In genomic region chr17:23706212-23706611, GRCm38 (mm10) we compare ENCODE assay signal across 9 mouse cellular contexts. TPM values are rescaled to one million over a fixed set of nuclear protein-coding genes. Genes with fewer than 3 reads are reported as not detected.
DNase-seq lines count a peak whose midpoint lies in the region; ATAC-seq and TF ChIP-seq lines count a peak whose summit lies in the region.
"Had no signal": no experiment of that assay in that cellular context is flagged by ENCODE, and none has a peak within 500 bp of the region (broad histone marks: within the 10 kb centered on the region; RNA-seq: fewer than 3 reads in every experiment).

No protein-coding gene starts in this region.

- DNase-seq in G1E (ENCODE audit: low spot score): peak; percentile 56
- peak; percentile 52 for DNase-seq in c-Kit-negative CD71-positive TER-119-positive erythroid progenitor cells, embryonic 14.5 days (ENCODE audit: low read depth, low spot score)
- peak; percentile 29 for DNase-seq in fibroblast of lung, adult 2 months (ENCODE audit: low read depth)
- DNase-seq in heart, postnatal 36 days: peak; percentile 63 to 79
- DNase-seq in layer of hippocampus, adult 18-20 months (ENCODE audit: low spot score in 2 of 2): peak; percentile 40 to 75
- peak; percentile 78 for DNase-seq in lung, postnatal 10 days
- DNase-seq in retina, postnatal 7 days (ENCODE audit: low read depth, low spot score): peak; percentile 72
- DNase-seq in urinary bladder, postnatal 14 days (ENCODE audit: low spot score): peak; percentile 78

- intact Hi-C loops in heart, postnatal 36 days (cut with DNase I): loop anchor here (2.0 kb wide), 2 partner anchors 45 to 135 kb away; partner anchors contain the start of gene Bicdl2

- no peak overlapping the region for H3K4me3 ChIP-seq in G1E (ENCODE audit: low read depth, low read length)

- H3K27me3 ChIP-seq in G1E (ENCODE audit: insufficient read depth, low read length): peaks cover 35% of the 10 kb centered on the region

- H3K36me3 ChIP-seq in G1E (replicated peaks): no peaks in the 10 kb centered on the region

- peak; percentile 75 for TF ChIP-seq CTCF in G1E (IDR thresholded peaks at IDR 0.05; ENCODE audit: low read depth, low read length)

- H3K4me1 ChIP-seq in G1E (ENCODE audit: insufficient read depth, low read depth, low read length): peaks cover 2% of the 10 kb centered on the region; the same call in 1 of the 2 replicates

- no peaks in the 10 kb centered on the region for H3K9me3 ChIP-seq in G1E (replicated peaks)

- peak; percentile 54; the same call in 1 of the 2 replicates for ATAC-seq in G1E (ENCODE audit: extremely low read depth, insufficient number of reproducible peaks, low FRiP score, poor library complexity, severe bottlenecking)

RNA-seq across cellular contexts. Expression of gene 1520401A03Rik, which starts 16.4 kb away (rescaled TPM):
- total RNA-seq in G1E (2014; fragmentation: Nextera tagmentation): not detected in 2 replicates
- 0.05 TPM in 1 of 2 replicates, not detected in the other for total RNA-seq in G1E (2017)
- 0.02 TPM in 1 of 2 replicates, not detected in the other for polyA plus RNA-seq in G1E (2012)
- not detected for total RNA-seq in heart, postnatal 36 days (2021)
- under 1 TPM in 1 of 2 experiments, not detected in 1; 0.33 TPM for total RNA-seq in layer of hippocampus, adult 18-20 months (2021)

RNA-seq across cellular contexts. Expression of gene Pkmyt1, which starts 19.9 kb away (rescaled TPM):
- total RNA-seq in G1E (2014; fragmentation: Nextera tagmentation) (33.5 and 41.1 TPM in 2 replicates), G1E (2017) (10.8 and 12.9 TPM in 2 replicates)
- 125 and 147 TPM in 2 replicates for polyA plus RNA-seq in G1E (2012)
- 1 to 10 TPM; 1.2 to 1.6 TPM for total RNA-seq in heart, postnatal 36 days (2021)
- total RNA-seq in layer of hippocampus, adult 18-20 months (2021): 1 to 10 TPM; 3.4 to 3.8 TPM

RNA-seq across cellular contexts. Expression of gene Cldn9, which starts 22.4 kb away (rescaled TPM):
- total RNA-seq in G1E (2014; fragmentation: Nextera tagmentation): not detected in 2 replicates
- not detected in 2 replicates for total RNA-seq in G1E (2017)
- not detected in 2 replicates for polyA plus RNA-seq in G1E (2012)
- total RNA-seq in heart, postnatal 36 days (2021): not detected
- total RNA-seq in layer of hippocampus, adult 18-20 months (2021): not detected
- polyA plus RNA-seq: liver, embryonic 16.5 days had no signal

RNA-seq across cellular contexts. Expression of gene Cldn6, which starts 27.2 kb away (rescaled TPM):
- total RNA-seq in G1E (2014; fragmentation: Nextera tagmentation): not detected in 2 replicates
- total RNA-seq in G1E (2017): not detected in 2 replicates
- polyA plus RNA-seq in G1E (2012): not detected in 2 replicates
- total RNA-seq in heart, postnatal 36 days (2021): not detected
- not detected for total RNA-seq in layer of hippocampus, adult 18-20 months (2021)

RNA-seq across cellular contexts. Expression of gene Tnfrsf12a, which starts 28.9 kb away (rescaled TPM):
- 1.3 and 3.4 TPM in 2 replicates for total RNA-seq in G1E (2014; fragmentation: Nextera tagmentation)
- 5.0 and 5.7 TPM in 2 replicates for total RNA-seq in G1E (2017)
- polyA plus RNA-seq in G1E (2012): 4.8 and 5.5 TPM in 2 replicates
- 100 to 1,000 TPM in 1 of 2 experiments, 10 to 100 TPM in 1; 59.4 to 101 TPM for total RNA-seq in heart, postnatal 36 days (2021)
- 1 to 10 TPM; 6.4 to 7.0 TPM for total RNA-seq in layer of hippocampus, adult 18-20 months (2021)
